Mouse (Mus musculus) stomach, postnatal 0 days (tissue): ENCODE data around the gene Lztfl1. TPM values are rescaled to one million over a fixed set of nuclear protein-coding genes. Genes with fewer than 3 reads are reported as not detected.
"Not testable (repeated sequence)": the region's sequence is repeated elsewhere in the genome, so short reads cannot be mapped to it uniquely, and the experiment has no call there.

Source experiments
- ATAC-seq: fragments of 200-750 bp; cut with Nextera tagmentation; 2 replicates; pipeline ENCODE4 v1.8.0; 2017; ENCODE audit not compliant: low FRiP score, low TSS enrichment
- DNase-seq: peaks from one replicate; pipeline ENCODE4 v3.0.0-alpha.2; 2016; ENCODE audit warnings: low spot score
- H3K27ac ChIP-seq: fragments of 300-500 bp; sonication (generic); replicated peaks from 2 replicates; pipeline ENCODE4 v1.5.1; 2014; ENCODE audit warnings: mild to moderate bottlenecking, control low read depth
- H3K27me3 ChIP-seq: fragments of 300-500 bp; sonication (generic); 2 replicates; pipeline ENCODE4 v1.6.1; 2014; ENCODE audit warnings: low read length; ENCODE audit not compliant: control insufficient read depth, insufficient read depth
- H3K36me3 ChIP-seq: fragments of 300-500 bp; sonication (generic); 2 replicates; pipeline ENCODE4 v1.6.1; 2014; ENCODE audit warnings: low read length, mixed read lengths; ENCODE audit not compliant: control insufficient read depth, insufficient read depth
- H3K4me1 ChIP-seq: fragments of 300-500 bp; sonication (generic); replicated peaks from 2 replicates; pipeline ENCODE4 v1.6.1; 2014; ENCODE audit warnings: antibody characterized with exemption; ENCODE audit not compliant: control insufficient read depth, insufficient read depth
- H3K4me2 ChIP-seq: fragments of 300-500 bp; sonication (generic); replicated peaks from 2 replicates; pipeline ENCODE4 v1.6.1; 2014; ENCODE audit warnings: low read depth, mild to moderate bottlenecking, control low read depth, moderate library complexity
- H3K4me3 ChIP-seq: fragments of 300-500 bp; sonication (generic); 2 replicates; pipeline ENCODE4 v1.5.1; 2014; ENCODE audit warnings: low read depth, low read length, control low read depth
- H3K9ac ChIP-seq: fragments of 300-500 bp; sonication (generic); 2 replicates; pipeline ENCODE4 v1.6.1; 2014; ENCODE audit warnings: mild to moderate bottlenecking, low read length, control low read depth, mixed read lengths
- H3K9me3 ChIP-seq: fragments of 300-500 bp; sonication (generic); 2 replicates; pipeline ENCODE4 v1.6.1; 2016; ENCODE audit warnings: low read length; ENCODE audit not compliant: control insufficient read depth
- CTCF ChIP-seq: IDR thresholded peaks from 2 replicates; pipeline ENCODE4 v1.5.1; 2016; ENCODE audit warnings: antibody characterized with exemption, low read depth, mild to moderate bottlenecking, moderate library complexity
- EP300 ChIP-seq: optimal IDR thresholded peaks from 2 replicates; pipeline ENCODE3; 2016; ENCODE audit warnings: antibody characterized with exemption
- WGBS: fragments of 180-500 bp; shearing (Covaris S2); extraction: QIAGEN DNeasy Blood & Tissue Kit; methylation state at CpG from one replicate; pipeline ENCODE4 v1.1.7; 2014; 5-methylcytosine and 5-hydroxymethylcytosine counted together
- polyA plus RNA-seq: library from polyadenylated mRNA; unstranded; fragments of >200 nt; fragmentation: Nextera tagmentation; extraction: Ambion mirVana; gene quantifications from 2 replicates; pipeline ENCODE4 v1.2.1, GENCODE M21; 2015

Lztfl1 gene
- polyA plus RNA-seq, 1 experiment from 2014 or later: 34.5 TPM

DNA sequence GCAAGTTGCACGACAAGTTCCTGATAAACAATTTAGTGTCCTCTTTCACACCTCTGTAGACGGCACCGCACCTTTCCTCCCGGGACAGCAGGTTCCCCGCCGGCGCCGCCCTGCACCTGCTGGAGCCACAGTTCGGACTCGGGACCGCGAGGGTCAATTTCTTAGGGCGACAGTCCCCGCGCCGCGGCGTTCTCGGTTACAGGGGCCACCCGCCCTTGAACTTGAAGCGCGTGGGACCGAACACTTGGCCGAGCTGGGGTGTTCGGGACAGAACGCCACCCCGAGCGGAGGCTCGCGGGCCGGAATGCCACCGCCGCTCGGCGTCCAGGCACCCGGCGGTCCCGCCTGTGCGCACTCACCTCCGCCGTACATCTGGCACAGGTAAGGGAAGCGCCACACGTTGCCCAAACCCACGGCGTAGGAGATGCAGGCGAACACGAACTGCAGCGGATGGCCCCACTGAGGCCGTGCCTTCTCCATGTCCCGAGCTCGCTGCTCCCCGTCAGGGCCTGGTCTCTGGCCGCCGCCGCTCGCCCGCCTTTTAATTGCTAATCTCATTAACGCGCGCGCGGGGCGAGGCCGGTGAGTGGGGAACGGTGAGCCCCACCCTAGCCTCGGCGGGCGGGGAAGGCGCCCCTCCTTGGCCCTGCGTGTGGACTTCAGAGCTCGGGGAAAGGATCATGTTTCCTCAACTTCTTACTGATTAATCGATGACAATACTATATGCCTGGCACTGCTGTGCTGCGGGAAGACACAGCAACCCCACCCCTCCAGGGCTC, 39.0 kb downstream of the Lztfl1 start, which contains the start of the genes Ccr9 and Slc6a20a:
Gene Ccr9, plus strand, starts transcription at position 113 of the 779 bp plus-strand sequence.
Gene Slc6a20a, minus strand, starts transcription at position 559 of the 779 bp plus-strand sequence.
- Histone ChIP-seq H3K27ac (no peak within 1 kb of the TSS), H3K9ac (peak within 1 kb of the TSS; percentile 50), H3K9me3 (no peaks in the 10 kb centered on the region), H3K27me3 (no peaks in the 10 kb centered on the region; the same call in 1 of the 2 replicates), H3K4me3 (peak within 1 kb of the TSS; percentile 48), H3K4me2 (peak within 1 kb of the TSS; percentile 65), H3K4me1 (0 out of 2 replicates have a peak, but pooled peaks cover 2% of the 10 kb centered on the region), H3K36me3 (no peaks in the 10 kb centered on the region)
- WGBS: under 1% methylated on average over 73 of the region's 73 CpGs
- TF ChIP-seq CTCF (no peak), EP300 (no peak)
- ATAC-seq (peak; percentile 90), DNase-seq (peak; percentile 87)

DNA sequence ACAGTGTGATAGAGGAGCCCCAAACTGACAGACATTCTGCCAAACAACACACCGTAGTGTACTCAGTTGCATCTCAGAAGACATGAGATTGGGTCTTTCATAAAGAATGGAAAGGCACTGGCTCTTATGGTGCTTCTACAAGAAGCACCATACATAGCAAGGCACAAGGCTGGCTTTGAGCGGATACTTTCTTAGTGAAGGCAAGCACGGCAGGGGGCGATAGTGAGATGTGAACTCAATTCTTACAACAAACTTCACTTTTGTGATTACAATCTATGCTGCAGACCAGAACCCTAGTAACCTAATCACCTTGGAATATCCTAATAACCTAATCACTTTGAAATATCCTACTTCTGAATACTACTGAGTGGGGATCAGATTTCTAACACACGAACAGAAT, 51.9 kb downstream of the Lztfl1 start:
- ATAC-seq (no peak), DNase-seq (peak; percentile 55)
- no peaks in the 10 kb centered on the region for H3K9me3 ChIP-seq
- TF ChIP-seq EP300 (no peak), CTCF (peak; percentile 71)
- no peak overlapping the region for H3K4me3 ChIP-seq
- 46% methylated on average over 5 of the region's 5 CpGs for WGBS
- H3K9ac ChIP-seq: no peak overlapping the region
- no peaks in the 10 kb centered on the region for H3K4me1 ChIP-seq
- H3K27me3 ChIP-seq: no peaks in the 10 kb centered on the region
- H3K4me2 ChIP-seq: no peak overlapping the region
- H3K36me3 ChIP-seq: no peaks in the 10 kb centered on the region
- H3K27ac ChIP-seq: no peak overlapping the region

DNA sequence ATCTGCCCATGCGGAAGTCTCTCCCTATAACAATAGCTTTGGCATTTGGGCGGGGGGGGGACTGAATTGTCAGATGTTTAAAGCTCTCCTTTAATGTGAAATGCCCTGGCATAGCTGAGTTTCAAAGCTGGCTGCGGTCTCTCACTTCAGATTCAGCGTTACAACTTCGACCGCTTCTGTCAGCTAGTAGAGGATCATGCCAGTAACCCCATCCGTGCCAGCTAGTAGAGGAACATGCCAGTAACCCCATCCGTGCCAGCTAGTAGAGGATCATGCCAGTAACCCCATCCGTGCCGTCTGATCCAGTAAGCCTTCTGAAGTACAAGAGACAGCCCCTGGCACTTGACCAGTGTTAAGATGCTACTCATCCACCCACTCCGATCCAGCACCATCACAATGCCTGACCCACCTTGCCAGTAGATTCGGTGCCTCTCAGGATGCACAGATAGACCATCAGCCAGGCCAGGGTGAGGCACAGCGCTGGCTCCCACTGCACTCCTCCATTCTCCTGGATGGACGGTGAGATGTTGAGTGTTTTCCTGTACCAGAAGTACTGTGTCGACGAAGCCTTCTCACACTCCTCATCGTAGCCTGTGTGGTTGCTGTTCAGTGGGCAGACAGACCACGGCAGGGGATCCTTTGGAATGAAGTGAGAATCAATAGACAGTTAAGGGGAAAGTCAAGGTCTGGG, 57.4 kb downstream of the Lztfl1 start:
- not testable (repeated sequence) for DNase-seq, H3K4me3 ChIP-seq, ATAC-seq, H3K27ac ChIP-seq, H3K9ac ChIP-seq, H3K36me3 ChIP-seq, H3K4me2 ChIP-seq, H3K9me3 ChIP-seq, H3K27me3 ChIP-seq, H3K4me1 ChIP-seq
- WGBS: 81% methylated on average over 17 of the region's 18 CpGs

DNA sequence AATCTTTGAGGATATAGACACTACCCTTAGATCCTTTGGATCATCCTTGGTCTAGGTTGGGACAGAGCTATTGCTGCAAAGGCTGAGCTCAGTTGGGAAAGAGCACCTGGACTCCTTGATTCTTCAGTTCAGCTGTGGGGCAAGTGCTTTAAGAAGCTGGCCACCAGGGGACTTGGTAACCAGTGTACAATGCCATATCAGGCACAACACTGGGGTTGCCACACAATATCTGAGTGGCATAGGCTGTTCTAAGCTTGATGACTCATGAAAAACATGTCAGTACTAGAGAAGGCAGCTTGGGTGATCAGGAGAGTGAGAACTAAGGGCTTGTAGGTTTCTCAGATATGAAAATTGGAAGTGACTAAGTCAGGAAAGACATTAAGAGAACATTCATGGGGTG, 58.5 kb downstream of the Lztfl1 start:
- TF ChIP-seq CTCF (peak; percentile 29; the same call in 1 of the 2 replicates), EP300 (no peak)
- no peaks in the 10 kb centered on the region for H3K4me1 ChIP-seq
- DNase-seq: no peak

DNA sequence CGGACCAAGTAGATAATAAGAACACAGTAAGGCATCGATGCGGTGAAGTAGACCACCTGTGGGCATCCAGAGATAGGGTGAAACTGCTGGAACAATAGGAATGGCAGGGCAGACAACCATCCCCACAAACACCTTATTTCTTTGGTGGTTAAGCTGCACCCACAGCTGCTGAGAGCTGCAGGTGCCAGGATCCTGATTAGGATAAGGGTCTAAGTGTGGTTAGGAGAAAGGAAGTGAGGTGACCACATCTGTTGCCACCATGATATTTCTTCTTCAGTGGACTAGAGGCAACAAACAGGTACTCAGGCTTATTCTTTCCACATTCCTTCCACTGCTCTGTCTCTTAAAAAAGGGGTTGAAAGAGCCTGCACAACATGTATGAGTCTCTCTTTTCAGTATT, 60.0 kb downstream of the Lztfl1 start:
- no peak overlapping the region for H3K9ac ChIP-seq
- H3K27me3 ChIP-seq: no peaks in the 10 kb centered on the region
- H3K4me2 ChIP-seq: no peak overlapping the region
- no peak overlapping the region for H3K27ac ChIP-seq
- DNase-seq (no peak), ATAC-seq (no peak)
- H3K9me3 ChIP-seq: no peaks in the 10 kb centered on the region
- TF ChIP-seq EP300 (no peak), CTCF (no peak)
- 76% methylated on average over 3 of the region's 3 CpGs for WGBS
- no peak overlapping the region for H3K4me3 ChIP-seq
- no peaks in the 10 kb centered on the region for H3K4me1 ChIP-seq
- no peaks in the 10 kb centered on the region for H3K36me3 ChIP-seq

More for the DNA sequence above, 58.5 kb downstream of the Lztfl1 start:
- Histone ChIP-seq H3K4me3 (no peak overlapping the region), H3K36me3 (no peaks in the 10 kb centered on the region), H3K9me3 (no peaks in the 10 kb centered on the region), H3K27ac (no peak overlapping the region), H3K27me3 (no peaks in the 10 kb centered on the region), H3K9ac (no peak overlapping the region), H3K4me2 (no peak overlapping the region)
- ATAC-seq: 0 out of 2 replicates have a peak, but pooled peaks have one; percentile 42

DNA sequence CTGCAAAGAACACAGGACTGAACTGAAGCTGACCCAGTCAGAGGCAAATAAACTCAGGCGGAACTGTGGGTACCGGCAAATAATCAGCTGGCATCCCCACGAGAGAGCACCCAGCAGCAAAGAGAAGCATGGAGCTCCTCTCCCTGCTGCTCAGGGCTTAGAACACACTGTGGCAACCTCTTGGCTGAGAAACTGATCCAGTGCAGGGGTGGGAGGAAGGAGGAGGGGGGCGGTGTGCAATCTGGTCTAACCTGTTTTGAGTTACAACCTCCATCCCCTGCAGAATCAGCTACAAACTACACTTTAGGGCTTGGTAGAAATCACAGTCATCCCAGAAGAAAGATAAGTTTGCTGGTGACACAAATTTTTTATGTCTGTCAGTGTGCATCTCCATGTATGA, 66.1 kb downstream of the Lztfl1 start:
- Histone ChIP-seq H3K27ac (no peak overlapping the region), H3K27me3 (no peaks in the 10 kb centered on the region), H3K9me3 (no peaks in the 10 kb centered on the region), H3K4me1 (no peaks in the 10 kb centered on the region), H3K4me3 (no peak overlapping the region), H3K4me2 (no peak overlapping the region), H3K9ac (no peak overlapping the region), H3K36me3 (no peaks in the 10 kb centered on the region)
- ATAC-seq: 0 out of 2 replicates have a peak, but pooled peaks have one; percentile 40
- peak; percentile 44 for DNase-seq
- TF ChIP-seq EP300: no peak
- no peak for TF ChIP-seq CTCF
- WGBS: 34% methylated on average over 4 of the region's 4 CpGs
